ENCODE assay signal across 8 mouse cellular contexts in genomic region chr4:135876583-135877020, GRCm38 (mm10). TPM values are rescaled to one million over a fixed set of nuclear protein-coding genes. Genes with fewer than 3 reads are reported as not detected.
A peak's percentile ranks its signal among the peaks of the same experiment; 100 is the strongest.
DNase-seq lines count a peak whose midpoint lies in the region; ATAC-seq lines count a peak whose summit lies in the region.

No protein-coding gene starts in this region.

- WGBS in hindbrain, embryonic 14.5 days, result 2% methylated on average over 16 of the region's 16 CpGs

- no peak for ATAC-seq in hindbrain, embryonic 14.5 days (ENCODE audit: low FRiP score)

- peak overlapping the region; percentile 44 for H3K4me2 ChIP-seq in hindbrain, embryonic 14.5 days (replicated peaks)

- peak; percentile 81 for DNase-seq in Muller cell, postnatal 12 days (ENCODE audit: inconsistent ontology term)
- DNase-seq in cerebellum, postnatal 25 days, result peak; percentile 61 to 63
- peak; percentile 46 to 63 for DNase-seq in frontal cortex, postnatal 25 days (ENCODE audit: low spot score in 2 of 2)
- DNase-seq in hindbrain, embryonic 14.5 days (ENCODE audit: low spot score), result peak; percentile 45
- peak; percentile 53 to 70 for DNase-seq in layer of hippocampus, postnatal 36 days
- peak; percentile 84 to 89 for DNase-seq in lung, postnatal 4 days
- DNase-seq in right cerebral cortex, adult 2 months (ENCODE audit: low spot score in 2 of 2), result peak; percentile 85
- DNase-seq in urinary bladder, postnatal 36 days (ENCODE audit: low spot score in 2 of 2), result peak; percentile 53 to 73

- no peak overlapping the region for H3K27ac ChIP-seq in hindbrain, embryonic 14.5 days

- H3K4me1 ChIP-seq in hindbrain, embryonic 14.5 days (replicated peaks; ENCODE audit: control insufficient read depth, insufficient read depth, low read length), result peaks cover 36% of the 10 kb centered on the region

- H3K9ac ChIP-seq in hindbrain, embryonic 14.5 days, result peak overlapping the region; percentile 32; the same call in 1 of the 2 replicates

- no peak overlapping the region; the same call in 1 of the 2 replicates for H3K4me3 ChIP-seq in hindbrain, embryonic 14.5 days (replicated peaks; ENCODE audit: low read length)

- peaks cover 11% of the 10 kb centered on the region for H3K36me3 ChIP-seq in hindbrain, embryonic 14.5 days (replicated peaks; ENCODE audit: control insufficient read depth, insufficient read depth)

- H3K27me3 ChIP-seq in hindbrain, embryonic 14.5 days (ENCODE audit: control insufficient read depth, insufficient read depth, low read length), result no peaks in the 10 kb centered on the region

- H3K9me3 ChIP-seq in hindbrain, embryonic 14.5 days (ENCODE audit: control insufficient read depth, low read length), result no peaks in the 10 kb centered on the region

RNA-seq across cellular contexts. Expression of gene Pnrc2, which starts 3.0 kb away (rescaled TPM):
- polyA plus RNA-seq in hindbrain, embryonic 14.5 days (2014; fragmentation: Nextera tagmentation; extraction: Ambion mirVana), result 95.0 and 105 TPM in 2 replicates
- 10 to 100 TPM; 54.5 to 56.3 TPM for total RNA-seq in layer of hippocampus, postnatal 36 days (2021)

RNA-seq across cellular contexts. Expression of gene Cnr2, which starts 18.6 kb away (rescaled TPM):
- 0.13 and 0.17 TPM in 2 replicates for polyA plus RNA-seq in hindbrain, embryonic 14.5 days (2014; fragmentation: Nextera tagmentation; extraction: Ambion mirVana)
- total RNA-seq in layer of hippocampus, postnatal 36 days (2021), result under 1 TPM in 1 of 2 experiments, not detected in 1; 0.15 TPM

RNA-seq across cellular contexts. Expression of gene Srsf10, which starts 21.1 kb away (rescaled TPM):
- polyA plus RNA-seq in hindbrain, embryonic 14.5 days (2014; fragmentation: Nextera tagmentation; extraction: Ambion mirVana), result 200 and 208 TPM in 2 replicates
- 100 to 1,000 TPM in 1 of 2 experiments, 10 to 100 TPM in 1; 93.9 to 103 TPM for total RNA-seq in layer of hippocampus, postnatal 36 days (2021)

RNA-seq across cellular contexts. Expression of gene Fuca1, which starts 43.9 kb away (rescaled TPM):
- polyA plus RNA-seq in hindbrain, embryonic 14.5 days (2014; fragmentation: Nextera tagmentation; extraction: Ambion mirVana), result 68.8 and 72.0 TPM in 2 replicates
- total RNA-seq in layer of hippocampus, postnatal 36 days (2021), result 10 to 100 TPM; 33.4 to 43.1 TPM
